Mouse (Mus musculus): Measurements from ENCODE around the gene Arhgef10l. TPM values are rescaled to one million over a fixed set of nuclear protein-coding genes. Genes with fewer than 3 reads are reported as not detected.

Gene Arhgef10l
- polyA plus RNA-seq, 1 experiment: 34.6 TPM

DNA sequence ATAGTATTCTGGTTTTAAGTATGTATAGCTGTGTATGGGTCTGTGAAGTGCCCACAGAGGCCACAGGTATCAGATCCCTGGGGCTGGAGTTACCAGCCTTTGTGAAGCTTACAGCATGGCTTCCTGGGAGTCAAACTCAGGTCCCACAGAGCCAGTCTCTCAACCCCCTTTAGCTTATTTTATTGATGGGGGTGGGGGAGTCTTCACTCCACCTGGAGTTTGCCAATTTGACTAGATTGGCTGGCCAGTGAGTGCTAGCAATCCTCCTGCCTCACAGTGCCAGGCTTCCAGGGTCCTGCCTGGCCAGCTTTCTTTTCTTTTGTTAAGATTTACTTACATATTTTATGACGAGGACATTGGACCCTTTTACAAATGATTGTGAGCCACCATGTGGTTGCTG lies 16.1 kb downstream of the Arhgef10l start:
- no peak for TF ChIP-seq POLR2A (IDR thresholded peaks at IDR 0.05; ENCODE audit: borderline replicate concordance, extremely low read depth, low read depth, low read length)
- no peak for TF ChIP-seq CTCF (IDR thresholded peaks at IDR 0.05; ENCODE audit: insufficient read depth, low read length)
- 59% methylated on average over 1 of the region's 1 CpGs for WGBS
- Histone ChIP-seq H3K4me1 (ENCODE audit: control insufficient read depth, insufficient read depth, low read length) (no peaks in the 10 kb centered on the region), H3K4me3 (replicated peaks; ENCODE audit: extremely low read depth, low read depth, low read length) (no peak overlapping the region)
- no peak for DNase-seq

DNA sequence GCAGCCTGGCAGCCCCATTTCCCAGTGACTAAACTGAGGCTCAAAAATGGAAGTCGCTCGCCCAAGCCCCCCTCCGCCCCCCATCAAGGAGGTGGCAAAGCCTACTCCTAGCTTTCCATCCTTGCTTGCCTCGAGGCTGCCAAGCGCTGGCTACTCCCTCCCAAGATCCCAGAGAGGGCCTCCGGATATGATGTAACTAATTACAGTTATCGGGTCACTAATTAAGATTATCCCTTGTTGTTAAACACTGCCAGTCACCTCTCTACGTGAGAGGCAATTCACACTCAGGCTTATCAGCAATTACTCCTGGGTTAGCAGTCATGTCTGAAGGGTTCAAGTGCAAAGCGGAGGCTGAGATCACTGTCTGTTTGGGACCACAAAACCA lies 16.6 kb downstream of the Arhgef10l start:
- 34% methylated on average over 9 of the region's 9 CpGs for WGBS
- TF ChIP-seq POLR2A (IDR thresholded peaks at IDR 0.05; ENCODE audit: borderline replicate concordance, extremely low read depth, low read depth, low read length) (no peak), CTCF (IDR thresholded peaks at IDR 0.05; ENCODE audit: insufficient read depth, low read length) (no peak)
- DNase-seq: no peak
- H3K4me1 ChIP-seq (ENCODE audit: control insufficient read depth, insufficient read depth, low read length): no peaks in the 10 kb centered on the region
- peak overlapping the region; percentile 47 for H3K4me3 ChIP-seq (replicated peaks; ENCODE audit: extremely low read depth, low read depth, low read length)

DNA sequence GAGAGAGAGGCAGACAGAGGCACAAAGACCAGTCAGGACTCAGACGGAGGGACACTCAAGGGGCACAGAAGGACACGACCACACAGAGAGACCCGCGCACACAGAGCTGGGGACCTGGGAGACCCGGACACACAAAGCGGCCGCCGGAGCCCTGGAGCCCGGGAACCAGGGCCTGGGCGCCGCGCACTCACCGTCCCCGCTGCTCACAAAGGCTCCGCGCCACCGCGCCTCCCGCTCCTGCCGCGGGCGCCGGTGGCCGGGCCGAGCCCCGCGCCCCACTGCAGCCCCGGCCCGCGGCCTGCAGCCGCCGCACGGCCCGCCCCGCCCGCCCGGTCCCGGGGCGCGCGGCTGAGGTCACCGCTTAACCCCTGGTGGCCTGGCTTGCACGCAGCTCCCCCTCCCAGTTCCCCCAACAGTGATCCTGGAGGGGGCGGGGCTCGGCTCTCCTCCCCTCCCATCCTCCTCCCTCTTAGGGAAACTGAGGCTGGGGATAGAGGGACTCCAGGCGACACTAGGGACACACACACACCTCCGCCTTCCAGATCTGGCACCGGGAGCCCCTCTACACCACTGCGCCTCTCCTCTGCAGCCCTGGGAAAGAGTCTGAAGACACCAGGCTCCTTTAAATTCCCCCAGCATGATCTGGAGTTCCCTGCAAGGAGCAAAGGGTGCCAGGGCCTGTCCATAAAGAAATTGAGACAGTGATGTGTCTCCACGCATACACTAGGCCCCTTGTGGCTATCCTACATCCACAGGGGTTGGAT lies 17.2 kb downstream of the Arhgef10l start:
- DNase-seq: peak; percentile 40

DNA sequence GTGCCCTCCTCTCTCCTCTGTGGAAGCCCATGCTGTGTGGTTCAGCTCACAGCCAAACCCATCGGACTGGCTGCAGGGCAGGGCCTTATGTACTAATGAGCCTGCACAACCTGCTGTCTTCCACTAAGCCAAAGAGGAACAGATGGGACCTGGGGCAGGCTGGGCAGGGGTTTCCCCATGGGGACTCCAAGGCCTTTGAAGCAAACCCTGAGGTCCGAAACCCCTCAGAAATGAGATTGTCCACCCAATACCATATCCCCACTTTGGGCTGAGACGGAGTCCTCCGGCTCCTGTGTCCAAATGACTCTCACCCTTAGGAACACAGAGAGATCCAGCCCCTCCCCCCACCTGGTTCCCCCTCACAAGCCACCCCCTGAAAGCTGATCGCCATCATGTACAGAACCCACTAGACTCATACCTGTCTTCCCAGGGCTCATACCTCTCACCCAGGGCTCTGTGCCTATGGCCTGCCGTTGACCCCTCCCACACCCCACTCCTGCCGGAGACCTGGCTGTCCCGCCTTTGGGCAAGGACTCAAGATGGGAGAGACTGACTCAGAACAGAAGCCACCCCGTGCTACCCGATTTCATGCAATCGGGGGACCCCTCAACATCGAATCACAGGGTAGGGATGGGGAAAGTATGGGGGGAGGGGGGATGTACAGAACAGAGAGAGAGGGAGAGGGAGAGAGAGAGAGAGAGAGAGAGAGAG lies 17.9 kb downstream of the Arhgef10l start:
- no peaks in the 10 kb centered on the region for H3K4me1 ChIP-seq (ENCODE audit: control insufficient read depth, insufficient read depth, low read length)
- WGBS: 12% methylated on average over 12 of the region's 12 CpGs
- TF ChIP-seq POLR2A (IDR thresholded peaks at IDR 0.05; ENCODE audit: borderline replicate concordance, extremely low read depth, low read depth, low read length) (no peak), CTCF (IDR thresholded peaks at IDR 0.05; ENCODE audit: insufficient read depth, low read length) (no peak)
- DNase-seq: no peak
- H3K4me3 ChIP-seq (replicated peaks; ENCODE audit: extremely low read depth, low read depth, low read length): peak overlapping the region; percentile 73

More for the DNA sequence above, 17.2 kb downstream of the Arhgef10l start:
- peak overlapping the region; percentile 73 for H3K4me3 ChIP-seq (replicated peaks; ENCODE audit: extremely low read depth, low read depth, low read length)
- no peaks in the 10 kb centered on the region for H3K4me1 ChIP-seq (ENCODE audit: control insufficient read depth, insufficient read depth, low read length)
- TF ChIP-seq CTCF (IDR thresholded peaks at IDR 0.05; ENCODE audit: insufficient read depth, low read length) (no peak), POLR2A (IDR thresholded peaks at IDR 0.05; ENCODE audit: borderline replicate concordance, extremely low read depth, low read depth, low read length) (no peak)
- WGBS: 3% methylated on average over 50 of the region's 50 CpGs

DNA sequence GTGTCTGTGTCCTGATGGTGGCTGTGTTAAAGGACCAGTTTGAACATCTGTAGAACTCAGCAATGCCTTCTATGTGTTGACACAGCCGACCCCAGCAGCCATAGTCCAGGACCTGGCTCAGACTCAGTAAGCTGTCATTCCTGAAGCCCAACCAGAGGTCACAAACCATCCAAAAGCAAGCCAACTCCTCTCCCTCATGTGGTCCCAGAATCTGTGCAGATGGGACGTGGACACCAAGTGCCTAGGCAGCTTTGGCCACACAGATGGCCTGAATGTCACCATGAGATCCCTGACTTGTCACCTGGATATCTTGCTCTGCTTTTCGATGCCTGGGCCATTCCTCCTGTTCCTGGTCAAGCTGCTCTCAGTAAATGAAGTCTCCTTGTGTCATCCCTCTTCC lies 20.2 kb downstream of the Arhgef10l start:
- Histone ChIP-seq H3K4me1 (ENCODE audit: control insufficient read depth, insufficient read depth, low read length) (no peaks in the 10 kb centered on the region), H3K4me3 (replicated peaks; ENCODE audit: extremely low read depth, low read depth, low read length) (no peak overlapping the region)
- no peak for DNase-seq
- TF ChIP-seq POLR2A (IDR thresholded peaks at IDR 0.05; ENCODE audit: borderline replicate concordance, extremely low read depth, low read depth, low read length): no peak
- WGBS: 72% methylated on average over 3 of the region's 3 CpGs

DNA sequence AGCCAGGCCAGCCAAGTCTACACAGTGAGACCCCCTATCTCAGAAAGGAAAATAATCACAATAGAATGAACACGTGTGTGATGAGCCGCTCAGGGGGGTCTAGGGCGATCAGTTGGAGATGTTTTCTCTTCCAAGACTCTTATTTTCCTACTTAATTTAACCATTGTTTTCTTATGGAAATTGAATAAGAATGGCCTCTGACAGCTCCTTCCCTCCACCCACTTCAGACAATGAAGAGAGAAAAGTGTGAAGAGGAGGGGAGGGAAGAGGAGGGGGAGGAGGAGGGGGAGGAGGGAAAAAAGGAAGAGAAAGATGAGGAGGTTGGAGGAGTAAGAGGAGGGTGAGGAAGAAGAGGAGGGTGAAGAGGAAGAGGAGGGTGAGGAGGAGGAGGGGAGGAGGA lies 21.1 kb downstream of the Arhgef10l start:
- no peaks in the 10 kb centered on the region for H3K4me1 ChIP-seq (ENCODE audit: control insufficient read depth, insufficient read depth, low read length)
- WGBS: 51% methylated on average over 3 of the region's 3 CpGs
- H3K4me3 ChIP-seq (replicated peaks; ENCODE audit: extremely low read depth, low read depth, low read length): no peak overlapping the region
- TF ChIP-seq CTCF (IDR thresholded peaks at IDR 0.05; ENCODE audit: insufficient read depth, low read length) (no peak), POLR2A (IDR thresholded peaks at IDR 0.05; ENCODE audit: borderline replicate concordance, extremely low read depth, low read depth, low read length) (no peak)
- no peak for DNase-seq

DNA sequence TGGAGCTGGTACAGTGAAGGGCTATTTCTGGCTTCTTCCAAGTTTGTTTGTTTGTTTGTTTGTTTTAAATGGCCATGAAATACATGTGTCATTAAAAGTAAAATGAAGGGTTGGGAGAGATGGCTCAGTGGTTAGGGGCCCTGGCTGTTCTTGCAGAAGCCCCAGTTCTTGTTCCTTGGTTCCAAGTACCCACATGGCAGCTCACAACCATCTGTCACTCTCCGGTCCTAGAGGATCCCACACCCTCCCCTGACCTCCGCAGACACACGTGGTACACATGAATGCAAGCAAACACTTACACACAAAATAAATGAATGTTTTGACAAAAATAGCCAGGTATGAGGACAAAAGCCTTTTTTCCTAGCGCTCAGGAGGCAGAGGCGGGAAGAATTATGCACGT lies 21.5 kb downstream of the Arhgef10l start:
- Histone ChIP-seq H3K4me1 (ENCODE audit: control insufficient read depth, insufficient read depth, low read length) (no peaks in the 10 kb centered on the region), H3K4me3 (replicated peaks; ENCODE audit: extremely low read depth, low read depth, low read length) (no peak overlapping the region)
- no peak for DNase-seq
- 73% methylated on average over 6 of the region's 6 CpGs for WGBS
- TF ChIP-seq CTCF (IDR thresholded peaks at IDR 0.05; ENCODE audit: insufficient read depth, low read length) (no peak), POLR2A (IDR thresholded peaks at IDR 0.05; ENCODE audit: borderline replicate concordance, extremely low read depth, low read depth, low read length) (no peak)

DNA sequence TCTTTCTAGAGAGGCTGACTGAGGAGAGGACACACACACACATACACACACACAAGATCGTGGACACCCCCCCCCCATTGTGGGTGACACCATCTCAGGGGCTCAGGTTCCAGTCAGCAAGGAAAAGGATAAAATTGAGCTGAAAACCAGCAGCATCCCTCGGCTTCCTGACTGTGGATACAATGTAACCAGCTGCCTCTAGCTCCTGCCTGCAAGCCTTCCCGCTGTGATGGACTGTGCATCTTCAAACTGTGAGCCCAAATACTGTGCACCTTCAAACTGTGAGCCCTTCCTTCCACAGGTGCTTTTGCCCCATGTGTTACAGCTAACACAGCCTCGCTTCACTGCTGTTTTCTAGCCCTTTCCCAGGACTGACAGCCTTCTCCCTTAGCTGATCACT lies 23.4 kb downstream of the Arhgef10l start:
- DNase-seq: no peak
- WGBS: 81% methylated on average over 4 of the region's 4 CpGs
- Histone ChIP-seq H3K4me3 (replicated peaks; ENCODE audit: extremely low read depth, low read depth, low read length) (no peak overlapping the region), H3K4me1 (ENCODE audit: control insufficient read depth, insufficient read depth, low read length) (no peaks in the 10 kb centered on the region)
- TF ChIP-seq POLR2A (IDR thresholded peaks at IDR 0.05; ENCODE audit: borderline replicate concordance, extremely low read depth, low read depth, low read length) (no peak), CTCF (IDR thresholded peaks at IDR 0.05; ENCODE audit: insufficient read depth, low read length) (no peak)

DNA sequence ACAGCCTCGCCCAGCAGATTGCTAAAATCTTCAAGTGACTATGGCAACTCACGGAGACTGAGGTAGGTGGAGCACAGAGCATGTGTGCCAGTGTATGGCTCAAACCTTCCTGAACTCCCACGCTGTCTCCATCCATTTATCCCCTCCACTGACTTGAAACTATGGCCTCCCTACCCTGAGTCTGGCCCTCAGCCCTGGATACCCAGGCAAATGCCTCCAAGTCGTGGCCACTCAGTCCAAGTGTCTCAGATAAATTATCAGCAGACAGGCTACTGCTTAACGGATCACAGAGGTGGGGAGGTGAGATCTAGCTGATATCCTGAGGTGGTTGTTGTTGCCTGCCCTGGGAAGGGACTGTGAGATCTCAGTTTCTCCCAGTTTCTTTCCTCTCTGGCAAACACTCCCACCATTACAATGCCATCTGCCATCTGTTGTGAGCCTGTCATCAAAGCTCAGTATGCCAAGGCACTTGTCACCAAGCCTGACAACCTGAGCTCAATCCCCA lies 24.3 kb downstream of the Arhgef10l start:
- Histone ChIP-seq H3K4me3 (replicated peaks; ENCODE audit: extremely low read depth, low read depth, low read length) (no peak overlapping the region), H3K4me1 (ENCODE audit: control insufficient read depth, insufficient read depth, low read length) (no peaks in the 10 kb centered on the region)
- WGBS: 68% methylated on average over 5 of the region's 5 CpGs
- DNase-seq: no peak
- TF ChIP-seq POLR2A (IDR thresholded peaks at IDR 0.05; ENCODE audit: borderline replicate concordance, extremely low read depth, low read depth, low read length): no peak
- no peak for TF ChIP-seq CTCF (IDR thresholded peaks at IDR 0.05; ENCODE audit: insufficient read depth, low read length)

DNA sequence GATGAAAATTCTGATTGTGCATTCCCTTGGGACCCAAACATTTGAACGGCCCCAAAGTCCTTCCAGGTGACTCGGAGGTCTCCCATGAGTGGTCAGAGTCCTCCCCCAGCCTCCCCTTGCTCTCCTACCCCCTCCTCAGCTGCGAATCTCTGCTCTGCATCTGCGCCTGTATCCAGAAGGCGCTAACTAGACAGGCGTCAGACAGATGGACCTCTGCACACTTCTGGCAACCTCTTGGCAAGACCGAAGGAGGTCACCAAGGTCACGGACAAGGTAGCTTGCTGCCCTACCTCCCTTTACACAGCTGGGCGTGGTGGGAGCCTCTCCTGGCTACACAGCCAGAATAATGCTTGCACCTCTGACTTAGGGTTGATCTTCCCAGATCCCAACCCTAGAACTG lies 25.1 kb downstream of the Arhgef10l start:
- no peak overlapping the region for H3K4me3 ChIP-seq (replicated peaks; ENCODE audit: extremely low read depth, low read depth, low read length)
- no peaks in the 10 kb centered on the region for H3K4me1 ChIP-seq (ENCODE audit: control insufficient read depth, insufficient read depth, low read length)
- TF ChIP-seq POLR2A (IDR thresholded peaks at IDR 0.05; ENCODE audit: borderline replicate concordance, extremely low read depth, low read depth, low read length) (no peak), CTCF (IDR thresholded peaks at IDR 0.05; ENCODE audit: insufficient read depth, low read length) (no peak)
- WGBS: 74% methylated on average over 9 of the region's 9 CpGs
- DNase-seq: no peak

Data from lung, adult 2 months (tissue).